In genomic region chr7:138467386-138467785, GRCm38 (mm10) we compare ENCODE assay signal across 30 mouse cellular contexts.
"Had no signal": no experiment of that assay in that cellular context is flagged by ENCODE, and none has a peak within 500 bp of the region (broad histone marks: within the 10 kb centered on the region; RNA-seq: fewer than 3 reads in every experiment).

No protein-coding gene starts in this region.

- H3K27ac ChIP-seq: limb, embryonic 10.5 days; limb, embryonic 12.5 days; limb, embryonic 13.5 days; limb, embryonic 15.5 days; liver, embryonic 12.5 days; liver, embryonic 13.5 days; liver, embryonic 14.5 days; liver, embryonic 15.5 days; lung, embryonic 15.5 days; macrophage; midbrain, embryonic 10.5 days; midbrain, embryonic 12.5 days; midbrain, embryonic 15.5 days; neural tube, embryonic 12.5 days had no signal

- H3K4me1 ChIP-seq: limb, embryonic 10.5 days; limb, embryonic 12.5 days; limb, embryonic 13.5 days; limb, embryonic 15.5 days; liver, embryonic 12.5 days; liver, embryonic 13.5 days; liver, embryonic 15.5 days; lung, embryonic 15.5 days; megakaryocyte, embryonic 14.5 days; midbrain, embryonic 10.5 days; midbrain, embryonic 12.5 days; midbrain, embryonic 15.5 days; neural tube, embryonic 12.5 days had no signal

- H3K27me3 ChIP-seq: limb, embryonic 12.5 days; limb, embryonic 13.5 days; limb, embryonic 15.5 days; liver, embryonic 12.5 days; liver, embryonic 13.5 days; liver, embryonic 15.5 days; lung, embryonic 15.5 days; megakaryocyte, embryonic 14.5 days; midbrain, embryonic 12.5 days; midbrain, embryonic 15.5 days; neural tube, embryonic 12.5 days had no signal

- H3K36me3 ChIP-seq: limb, embryonic 10.5 days; limb, embryonic 12.5 days; limb, embryonic 13.5 days; limb, embryonic 15.5 days; liver, embryonic 12.5 days; liver, embryonic 13.5 days; liver, embryonic 15.5 days; lung, embryonic 15.5 days; midbrain, embryonic 10.5 days; midbrain, embryonic 12.5 days; midbrain, embryonic 15.5 days; neural tube, embryonic 12.5 days had no signal

- H3K9me3 ChIP-seq: limb, embryonic 10.5 days; limb, embryonic 12.5 days; limb, embryonic 13.5 days; limb, embryonic 15.5 days; liver, embryonic 12.5 days; liver, embryonic 13.5 days; liver, embryonic 15.5 days; lung, embryonic 15.5 days; megakaryocyte, embryonic 14.5 days; midbrain, embryonic 10.5 days; midbrain, embryonic 12.5 days; midbrain, embryonic 15.5 days; neural tube, embryonic 12.5 days had no signal

- H3K9ac ChIP-seq: limb, embryonic 12.5 days; limb, embryonic 13.5 days; limb, embryonic 15.5 days; liver, embryonic 12.5 days; liver, embryonic 13.5 days; liver, embryonic 14.5 days; liver, embryonic 15.5 days; liver, postnatal 0 days; lung, embryonic 14.5 days; lung, embryonic 15.5 days; midbrain, embryonic 12.5 days; midbrain, embryonic 15.5 days; neural tube, embryonic 12.5 days had no signal

- H3K4me2 ChIP-seq: limb, embryonic 12.5 days; limb, embryonic 13.5 days; limb, embryonic 15.5 days; liver, embryonic 11.5 days; liver, embryonic 12.5 days; liver, embryonic 13.5 days; liver, embryonic 15.5 days; lung, embryonic 14.5 days; lung, embryonic 15.5 days; midbrain, embryonic 12.5 days; midbrain, embryonic 15.5 days; neural tube, embryonic 12.5 days had no signal

- ATAC-seq: liver, embryonic 12.5 days; liver, postnatal 0 days; lung, postnatal 0 days; midbrain, embryonic 15.5 days; midbrain, embryonic 16.5 days had no signal

- DNase-seq: left cerebral cortex, postnatal 4 days; liver; liver, embryonic 13.5 days; liver, postnatal 0 days; lung, adult 18-20 months; lung, adult 2 months; lung, embryonic 14.5 days; lung, postnatal 10 days; lung, postnatal 14 days; lung, postnatal 36 days; lung, postnatal 4 days; midbrain, embryonic 14.5 days had no signal

- H3K4me3 ChIP-seq: limb, embryonic 10.5 days; limb, embryonic 12.5 days; limb, embryonic 13.5 days; limb, embryonic 15.5 days; liver, embryonic 12.5 days; liver, embryonic 13.5 days; liver, embryonic 15.5 days; lung, embryonic 15.5 days; megakaryocyte, embryonic 14.5 days; midbrain, embryonic 10.5 days; midbrain, embryonic 12.5 days; midbrain, embryonic 15.5 days; myocyte; neural tube, embryonic 12.5 days had no signal
